Mouse (Mus musculus): ENCODE measurements around the gene Gadd45g. TPM values are rescaled to one million over a fixed set of nuclear protein-coding genes. Genes with fewer than 3 reads are reported as not detected.
A peak's percentile ranks its signal among the peaks of the same experiment; 100 is the strongest.
"Not testable (repeated sequence)": the region's sequence is repeated elsewhere in the genome, so short reads cannot be mapped to it uniquely, and the experiment has no call there.

The Gadd45g gene
- polyA plus RNA-seq, 1 experiment from 2014 or later, result 79.3 TPM

- ATAC-seq (ENCODE audit: insufficient number of reproducible peaks, low FRiP score, low TSS enrichment, low read depth), result peak; percentile 58; the same call in 1 of the 2 replicates
- Histone ChIP-seq H3K4me3 (replicated peaks) (no peak overlapping the region), H3K9me3 (replicated peaks) (no peaks in the 10 kb centered on the region), H3K27me3 (no peaks in the 10 kb centered on the region), H3K9ac (no peak overlapping the region), H3K4me1 (peaks cover 22% of the 10 kb centered on the region), H3K36me3 (no peaks in the 10 kb centered on the region), H3K4me2 (replicated peaks) (no peak overlapping the region), H3K27ac (replicated peaks) (peak overlapping the region; percentile 70)
- WGBS, result 39% methylated on average over 5 of the region's 5 CpGs
These were observed 29.9 kb upstream of the Gadd45g start for GRCm38 (mm10) chr13:51816559-51817041.

- Histone ChIP-seq H3K36me3 (no peaks in the 10 kb centered on the region), H3K27ac (replicated peaks) (no peak overlapping the region), H3K9ac (no peak overlapping the region), H3K4me1 (peaks cover 29% of the 10 kb centered on the region), H3K4me3 (replicated peaks) (no peak overlapping the region), H3K4me2 (replicated peaks) (no peak overlapping the region), H3K9me3 (replicated peaks) (no peaks in the 10 kb centered on the region), H3K27me3 (no peaks in the 10 kb centered on the region)
- WGBS, result 60% methylated on average over 6 of the region's 6 CpGs
- ATAC-seq (ENCODE audit: insufficient number of reproducible peaks, low FRiP score, low TSS enrichment, low read depth), result no peak
These were observed 28.1 kb upstream of the Gadd45g start for GRCm38 (mm10) chr13:51818170-51818943.

GRCm38 (mm10) chr13:51818944-51819326 lies 27.5 kb upstream of the Gadd45g start:
- H3K9ac ChIP-seq, result no peak overlapping the region
- WGBS, result 77% methylated on average over 3 of the region's 3 CpGs
- H3K27ac ChIP-seq (replicated peaks), result no peak overlapping the region
- H3K27me3 ChIP-seq, result no peaks in the 10 kb centered on the region
- ATAC-seq (ENCODE audit: insufficient number of reproducible peaks, low FRiP score, low TSS enrichment, low read depth), result no peak
- no peaks in the 10 kb centered on the region for H3K36me3 ChIP-seq
- H3K4me2 ChIP-seq (replicated peaks), result no peak overlapping the region
- no peak overlapping the region for H3K4me3 ChIP-seq (replicated peaks)
- H3K4me1 ChIP-seq, result peaks cover 29% of the 10 kb centered on the region
- H3K9me3 ChIP-seq (replicated peaks), result no peaks in the 10 kb centered on the region

- 72% methylated on average over 6 of the region's 6 CpGs for WGBS
- no peak for ATAC-seq (ENCODE audit: insufficient number of reproducible peaks, low FRiP score, low TSS enrichment, low read depth)
- no peaks in the 10 kb centered on the region for H3K9me3 ChIP-seq (replicated peaks)
These were observed 27.1 kb upstream of the Gadd45g start for GRCm38 (mm10) chr13:51819351-51819750.

GRCm38 (mm10) chr13:51821988-51822387 lies 24.5 kb upstream of the Gadd45g start:
- no peaks in the 10 kb centered on the region for H3K27me3 ChIP-seq
- H3K4me1 ChIP-seq, result peaks cover 21% of the 10 kb centered on the region
- H3K4me2 ChIP-seq (replicated peaks), result no peak overlapping the region
- no peaks in the 10 kb centered on the region for H3K9me3 ChIP-seq (replicated peaks)
- no peak for ATAC-seq (ENCODE audit: insufficient number of reproducible peaks, low FRiP score, low TSS enrichment, low read depth)
- no peaks in the 10 kb centered on the region for H3K36me3 ChIP-seq
- H3K4me3 ChIP-seq (replicated peaks), result no peak overlapping the region
- H3K9ac ChIP-seq, result no peak overlapping the region
- no peak overlapping the region for H3K27ac ChIP-seq (replicated peaks)
- 60% methylated on average over 3 of the region's 3 CpGs for WGBS

More at GRCm38 (mm10) chr13:51819351-51819750, 27.1 kb upstream of the Gadd45g start:
- Histone ChIP-seq H3K4me2 (replicated peaks) (no peak overlapping the region), H3K9ac (no peak overlapping the region), H3K27ac (replicated peaks) (no peak overlapping the region), H3K36me3 (no peaks in the 10 kb centered on the region), H3K4me1 (peaks cover 29% of the 10 kb centered on the region), H3K27me3 (no peaks in the 10 kb centered on the region), H3K4me3 (replicated peaks) (no peak overlapping the region)

- Histone ChIP-seq H3K27me3 (no peaks in the 10 kb centered on the region), H3K36me3 (no peaks in the 10 kb centered on the region), H3K4me1 (peaks cover 18% of the 10 kb centered on the region), H3K27ac (replicated peaks) (no peak overlapping the region), H3K4me3 (replicated peaks) (no peak overlapping the region), H3K9me3 (replicated peaks) (no peaks in the 10 kb centered on the region), H3K9ac (no peak overlapping the region), H3K4me2 (replicated peaks) (no peak overlapping the region)
- ATAC-seq (ENCODE audit: insufficient number of reproducible peaks, low FRiP score, low TSS enrichment, low read depth), result 0 out of 2 replicates have a peak, but pooled peaks have one; percentile 15
- WGBS, result 36% methylated on average over 8 of the region's 8 CpGs
These were observed 22.5 kb upstream of the Gadd45g start for GRCm38 (mm10) chr13:51823822-51824495.

- H3K4me2 ChIP-seq (replicated peaks), result no peak overlapping the region
- H3K4me1 ChIP-seq, result no peaks in the 10 kb centered on the region
- no peak overlapping the region for H3K9ac ChIP-seq
- no peaks in the 10 kb centered on the region for H3K9me3 ChIP-seq (replicated peaks)
- H3K27me3 ChIP-seq, result no peaks in the 10 kb centered on the region
- 33% methylated on average over 10 of the region's 10 CpGs for WGBS
- no peak overlapping the region for H3K27ac ChIP-seq (replicated peaks)
- H3K4me3 ChIP-seq (replicated peaks), result no peak overlapping the region
- no peak for ATAC-seq (ENCODE audit: insufficient number of reproducible peaks, low FRiP score, low TSS enrichment, low read depth)
- no peaks in the 10 kb centered on the region for H3K36me3 ChIP-seq
These were observed 15.6 kb upstream of the Gadd45g start for GRCm38 (mm10) chr13:51830744-51831450.

GRCm38 (mm10) chr13:51832491-51832890 lies 14.0 kb upstream of the Gadd45g start:
- Histone ChIP-seq H3K4me2 (replicated peaks) (no peak overlapping the region), H3K4me1 (no peaks in the 10 kb centered on the region), H3K4me3 (replicated peaks) (no peak overlapping the region), H3K27ac (replicated peaks) (no peak overlapping the region), H3K9me3 (replicated peaks) (no peaks in the 10 kb centered on the region), H3K36me3 (no peaks in the 10 kb centered on the region), H3K9ac (no peak overlapping the region), H3K27me3 (no peaks in the 10 kb centered on the region)
- WGBS, result 89% methylated on average over 6 of the region's 6 CpGs
- ATAC-seq (ENCODE audit: insufficient number of reproducible peaks, low FRiP score, low TSS enrichment, low read depth), result no peak

- WGBS, result 60% methylated on average over 2 of the region's 2 CpGs
- H3K4me2 ChIP-seq (replicated peaks), result no peak overlapping the region
- H3K9me3 ChIP-seq (replicated peaks), result no peaks in the 10 kb centered on the region
- no peaks in the 10 kb centered on the region for H3K36me3 ChIP-seq
- 0 out of 2 replicates have a peak, but pooled peaks have one; percentile 5 for ATAC-seq (ENCODE audit: insufficient number of reproducible peaks, low FRiP score, low TSS enrichment, low read depth)
- H3K27ac ChIP-seq (replicated peaks), result no peak overlapping the region
- no peaks in the 10 kb centered on the region for H3K4me1 ChIP-seq
- H3K4me3 ChIP-seq (replicated peaks), result no peak overlapping the region
- H3K9ac ChIP-seq, result no peak overlapping the region
- H3K27me3 ChIP-seq, result no peaks in the 10 kb centered on the region
These were observed 12.9 kb upstream of the Gadd45g start for GRCm38 (mm10) chr13:51833611-51834010.

- H3K4me3 ChIP-seq (replicated peaks); H3K27ac ChIP-seq (replicated peaks); H3K36me3 ChIP-seq; H3K9me3 ChIP-seq (replicated peaks); H3K4me2 ChIP-seq (replicated peaks); H3K9ac ChIP-seq; H3K27me3 ChIP-seq; H3K4me1 ChIP-seq; ATAC-seq (ENCODE audit: insufficient number of reproducible peaks, low FRiP score, low TSS enrichment, low read depth): not testable (repeated sequence)
- WGBS, result 65% methylated on average over 8 of the region's 8 CpGs
These were observed 12.5 kb upstream of the Gadd45g start for GRCm38 (mm10) chr13:51834024-51834423.

- H3K9me3 ChIP-seq (replicated peaks), result no peaks in the 10 kb centered on the region
- H3K4me3 ChIP-seq (replicated peaks), result no peak overlapping the region
- H3K27ac ChIP-seq (replicated peaks), result no peak overlapping the region
- H3K27me3 ChIP-seq, result no peaks in the 10 kb centered on the region
- no peaks in the 10 kb centered on the region for H3K4me1 ChIP-seq
- no peak overlapping the region for H3K4me2 ChIP-seq (replicated peaks)
- H3K9ac ChIP-seq, result no peak overlapping the region
- no peak for ATAC-seq (ENCODE audit: insufficient number of reproducible peaks, low FRiP score, low TSS enrichment, low read depth)
- H3K36me3 ChIP-seq, result no peaks in the 10 kb centered on the region
- WGBS, result 49% methylated on average over 2 of the region's 2 CpGs
These were observed 12.0 kb upstream of the Gadd45g start for GRCm38 (mm10) chr13:51834520-51834919.
